Mouse (Mus musculus) cerebellum, adult 8-10 months (tissue): ENCODE measurements around the gene Bcar3.
"Not testable (repeated sequence)": the region's sequence is repeated elsewhere in the genome, so short reads cannot be mapped to it uniquely, and the experiment has no call there.

Experiments used
- DNase-seq: peaks from one replicate; pipeline ENCODE4 v3.0.0; 2022

Gene Bcar3

DNA sequence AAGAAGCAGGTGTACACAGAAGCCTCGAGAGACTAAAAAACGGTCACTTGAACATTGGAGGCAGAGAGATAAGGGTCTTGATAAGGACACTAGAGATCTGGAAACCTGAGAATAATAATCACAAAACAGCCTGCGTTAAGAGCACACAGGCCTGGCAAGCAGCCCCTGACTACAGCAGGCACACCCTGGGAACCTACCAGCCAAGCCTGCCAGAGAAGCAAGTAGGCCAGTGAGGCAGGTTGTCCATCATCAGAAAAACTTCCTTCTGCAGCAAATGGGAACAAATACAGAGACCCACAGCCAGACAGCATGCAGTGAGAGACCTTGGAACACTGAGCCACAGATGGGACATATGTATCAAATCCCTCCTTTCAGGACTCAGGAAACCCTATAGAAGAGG, 93.8 kb downstream of the Bcar3 start:
- peak; percentile 60 for DNase-seq

DNA sequence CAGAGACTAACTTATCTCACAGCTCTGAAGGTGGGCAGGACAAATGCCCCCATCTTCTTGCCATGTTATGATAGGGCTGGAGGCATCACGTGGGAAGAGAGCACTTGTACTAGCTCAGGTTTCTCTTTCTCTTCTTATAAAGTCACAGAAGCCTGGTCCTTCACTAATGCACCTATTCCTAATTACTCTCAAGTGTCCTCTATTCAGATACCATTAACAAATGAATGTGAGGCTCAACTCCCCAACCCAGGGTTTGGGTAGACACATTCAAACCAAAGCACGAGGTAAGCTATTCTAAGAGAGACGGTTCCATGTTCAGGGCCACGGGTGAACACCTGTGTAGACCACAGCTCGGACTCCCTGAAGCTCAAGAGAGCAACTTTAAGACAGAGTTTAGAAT, 96.0 kb downstream of the Bcar3 start:
- no peak for DNase-seq

- no peak for DNase-seq
Measured at GRCm38 (mm10) chr3:122391098-122391497, 97.2 kb downstream of the Bcar3 start.

DNA sequence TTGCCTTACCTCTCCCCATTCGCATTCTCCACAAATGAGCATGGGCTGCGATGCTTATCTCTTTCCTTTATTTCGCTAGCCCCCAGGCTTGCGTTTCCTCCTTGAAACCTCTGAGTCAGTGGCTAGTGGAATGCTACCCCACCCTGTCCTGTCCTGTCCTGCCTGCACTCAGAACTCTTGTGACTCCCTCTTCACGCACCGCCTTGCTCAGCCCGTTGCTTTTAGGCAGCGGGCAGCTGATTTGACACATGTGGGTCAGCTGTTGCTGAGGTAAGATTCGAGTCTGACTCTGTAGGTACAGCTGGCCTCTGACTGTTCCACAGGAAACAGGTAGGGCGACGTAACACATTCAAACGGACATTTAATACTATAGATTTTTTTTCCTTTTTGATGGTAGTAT, 97.9 kb downstream of the Bcar3 start:
- no peak for DNase-seq

GRCm38 (mm10) chr3:122393411-122393810, 99.5 kb downstream of the Bcar3 start:
- not testable (repeated sequence) for DNase-seq

DNA sequence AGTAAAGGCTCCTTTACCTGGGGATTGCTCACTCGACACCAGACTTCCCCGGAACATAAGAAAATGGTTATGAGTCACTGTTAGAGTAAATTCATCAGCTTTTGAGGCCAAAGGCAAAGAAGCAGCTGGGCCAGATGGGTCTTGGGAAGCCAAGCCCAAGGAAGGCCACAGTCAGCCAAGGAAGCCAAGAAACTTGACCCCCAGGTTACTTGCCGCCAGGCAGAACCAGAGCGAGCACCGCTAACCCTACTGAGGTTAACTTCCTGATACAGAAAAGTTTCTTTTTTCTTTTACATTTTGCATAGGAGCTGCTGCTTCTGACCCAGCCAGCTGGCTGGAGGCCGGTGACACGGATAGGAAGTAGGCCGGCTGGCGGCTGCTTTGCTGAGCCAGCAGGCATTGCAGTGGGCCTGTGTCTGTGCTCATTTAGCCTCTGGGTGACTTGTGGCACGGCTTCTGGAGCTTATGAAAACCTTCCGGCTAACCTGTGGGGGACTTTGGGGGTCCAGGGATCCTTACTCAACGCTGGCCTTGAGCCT, 100.0 kb downstream of the Bcar3 start:
- no peak for DNase-seq

DNA sequence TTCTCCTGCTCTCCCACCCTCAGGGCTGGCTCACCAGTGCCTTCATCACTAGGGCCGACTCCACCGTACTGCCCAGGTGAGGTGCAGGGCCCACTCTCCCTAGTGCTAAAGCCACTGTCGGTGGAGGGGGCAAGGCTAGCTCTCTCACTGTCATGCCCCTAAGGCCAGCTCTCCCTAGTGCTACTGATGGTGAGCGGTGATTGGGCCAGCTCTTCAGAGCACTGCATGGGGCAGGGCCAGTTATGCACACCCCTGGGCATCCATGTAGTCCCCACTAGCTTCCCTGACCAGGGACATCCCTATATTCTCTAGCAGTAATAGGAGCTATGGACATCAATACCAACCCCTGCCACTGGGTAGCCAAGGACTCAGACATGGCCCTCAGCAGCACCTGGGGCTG, 103.0 kb downstream of the Bcar3 start:
- DNase-seq: no peak

- no peak for DNase-seq
Measured at GRCm38 (mm10) chr3:122397401-122397800, 103.5 kb downstream of the Bcar3 start.

DNA sequence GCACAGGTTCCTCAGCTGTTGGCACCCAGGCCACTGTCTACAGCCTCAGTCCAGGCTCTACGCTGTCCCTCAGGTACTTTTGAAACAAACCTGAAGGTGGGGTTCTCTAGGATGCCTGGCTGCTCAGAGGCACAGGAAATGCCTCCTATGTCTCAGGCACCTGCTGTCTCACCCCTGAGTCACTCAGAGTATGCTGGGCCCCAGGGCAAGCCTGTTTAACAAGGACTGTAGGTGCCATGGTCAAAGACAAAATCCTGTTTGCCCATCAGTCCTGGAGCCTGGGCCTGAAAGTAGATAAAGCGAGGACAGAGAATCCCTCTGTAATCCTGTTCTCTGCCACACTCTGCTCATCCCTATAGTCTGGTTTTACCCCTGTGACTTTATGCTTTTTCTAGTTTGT, 107.1 kb downstream of the Bcar3 start:
- DNase-seq: no peak

DNA sequence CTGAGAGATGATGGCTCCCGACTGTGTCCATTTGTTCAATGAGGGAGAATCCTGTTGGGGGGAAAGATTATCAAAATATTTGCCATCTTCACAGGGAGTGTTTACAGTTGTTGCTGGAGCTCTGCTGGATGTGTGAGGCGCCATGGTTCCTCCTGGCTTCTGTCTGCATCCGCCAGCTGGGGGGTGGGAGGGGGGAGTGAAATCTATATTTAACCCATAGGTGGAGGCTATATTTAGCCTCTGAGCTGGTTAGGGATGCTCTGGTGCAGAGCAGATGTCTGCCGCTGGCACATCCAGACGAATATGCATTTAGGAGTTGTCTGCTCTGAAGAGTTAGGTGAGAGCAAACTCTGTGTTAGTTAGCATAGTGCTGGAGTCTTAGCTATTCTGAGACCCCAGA, 108.2 kb downstream of the Bcar3 start:
- no peak for DNase-seq

DNA sequence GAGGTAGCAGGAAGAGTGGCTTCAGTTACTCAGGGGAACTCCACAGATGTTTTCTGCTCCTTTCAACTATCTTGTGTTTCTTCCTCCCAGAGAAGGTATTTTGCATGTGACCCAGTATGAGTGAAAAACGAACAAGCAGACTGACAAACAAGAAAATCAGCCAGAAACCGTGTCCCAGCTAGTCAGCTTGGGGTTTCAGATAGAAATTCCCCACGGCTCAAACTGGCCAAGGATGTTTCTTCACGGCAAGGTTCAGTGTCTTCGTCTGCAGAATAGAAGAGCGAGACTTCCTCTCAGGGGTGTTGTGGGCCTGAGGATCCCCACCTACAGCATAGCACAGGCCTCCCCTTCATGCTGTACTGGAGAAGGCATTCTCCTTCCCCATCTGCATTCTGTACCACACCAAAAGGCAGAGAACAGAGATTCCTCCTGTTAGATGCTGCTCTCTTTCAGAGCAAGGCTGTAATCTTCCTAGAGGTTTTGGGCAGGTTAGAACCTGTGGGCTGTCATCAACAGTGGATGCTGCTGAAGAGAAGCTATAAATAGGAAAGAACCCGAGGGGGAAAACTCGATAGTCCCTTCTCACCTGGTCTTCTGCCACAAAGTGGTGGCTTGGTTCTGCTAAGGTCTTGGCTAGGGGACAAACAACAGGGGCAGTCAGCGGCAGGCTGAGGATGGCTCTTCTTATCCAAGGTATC, 110.1 kb downstream of the Bcar3 start:
- no peak for DNase-seq

DNA sequence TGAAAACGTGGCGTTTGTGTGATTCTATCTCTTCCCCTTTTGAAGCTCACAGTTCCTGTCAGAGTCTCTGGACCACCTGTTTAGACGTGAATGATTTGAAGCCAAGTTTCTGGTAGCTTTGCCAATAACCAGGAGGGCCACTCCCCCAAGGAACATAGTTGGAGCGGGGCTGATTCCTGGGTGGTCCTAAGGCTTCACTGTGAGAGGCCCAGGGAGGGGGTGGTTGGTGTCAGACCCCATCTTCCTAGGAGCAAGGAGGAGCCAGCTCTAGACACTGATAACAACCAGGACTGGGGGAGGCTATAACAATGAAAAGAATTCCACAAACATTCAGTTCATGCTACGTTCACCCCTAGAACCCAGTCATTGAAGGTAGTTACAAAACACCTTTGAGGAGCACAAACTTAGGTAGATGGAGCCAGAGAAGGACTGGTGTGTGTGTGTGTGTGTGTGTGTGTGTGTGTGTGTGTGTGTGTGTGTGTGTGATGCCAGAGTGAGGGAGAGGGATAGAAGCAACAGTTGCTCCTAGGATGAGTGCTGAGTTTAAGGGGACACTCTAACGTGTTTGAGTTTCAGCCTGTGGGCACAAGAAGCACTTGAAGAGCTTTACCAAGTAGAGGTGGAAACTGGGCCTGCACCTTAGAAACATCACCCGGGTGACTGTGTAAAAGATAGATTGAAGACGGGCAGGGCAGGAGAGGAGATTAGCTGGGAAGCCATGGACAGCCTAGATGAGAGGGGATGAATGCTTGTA, 111.4 kb downstream of the Bcar3 start:
- DNase-seq: no peak

DNA sequence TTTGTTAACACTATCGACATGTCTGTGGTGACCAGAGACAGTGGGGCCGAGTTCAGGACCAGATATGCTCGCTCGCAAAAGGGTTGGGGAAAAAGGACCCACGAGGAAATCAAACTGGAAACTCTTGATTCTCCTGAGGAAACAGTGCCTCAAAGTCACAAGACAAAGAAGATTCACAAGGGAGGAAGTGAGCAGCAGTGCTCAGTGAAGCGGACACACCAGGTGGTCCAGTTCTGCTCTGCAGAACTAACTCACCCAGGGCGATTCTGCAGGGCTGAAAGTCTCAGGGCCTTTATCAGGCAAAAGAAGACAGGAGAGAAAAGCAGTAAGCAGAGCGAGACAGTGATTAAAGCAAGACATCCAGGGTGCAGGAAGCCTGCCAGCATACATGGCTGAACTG, 112.5 kb downstream of the Bcar3 start:
- no peak for DNase-seq

DNA sequence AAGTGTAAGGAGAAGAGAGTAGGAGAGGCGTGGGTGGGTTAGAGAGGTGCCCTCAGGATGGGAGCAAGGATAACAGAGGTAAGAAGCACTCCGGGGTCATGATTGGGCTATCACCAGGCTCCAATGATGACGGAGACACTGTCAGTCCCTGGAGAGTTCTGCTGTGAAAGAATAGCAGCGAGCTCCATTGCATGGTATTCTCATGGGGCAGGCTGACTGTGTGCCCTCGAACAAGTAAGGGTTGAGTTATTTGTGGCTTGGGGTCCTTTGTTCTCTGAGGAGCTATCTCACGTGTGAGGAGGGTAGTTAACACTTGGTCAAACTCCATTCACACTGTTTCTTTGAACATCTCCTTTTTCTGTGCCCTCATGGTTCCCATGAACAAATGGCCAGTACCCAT, 113.8 kb downstream of the Bcar3 start:
- DNase-seq: no peak

GRCm38 (mm10) chr3:122408798-122409311, 114.9 kb downstream of the Bcar3 start:
- DNase-seq: no peak

DNA sequence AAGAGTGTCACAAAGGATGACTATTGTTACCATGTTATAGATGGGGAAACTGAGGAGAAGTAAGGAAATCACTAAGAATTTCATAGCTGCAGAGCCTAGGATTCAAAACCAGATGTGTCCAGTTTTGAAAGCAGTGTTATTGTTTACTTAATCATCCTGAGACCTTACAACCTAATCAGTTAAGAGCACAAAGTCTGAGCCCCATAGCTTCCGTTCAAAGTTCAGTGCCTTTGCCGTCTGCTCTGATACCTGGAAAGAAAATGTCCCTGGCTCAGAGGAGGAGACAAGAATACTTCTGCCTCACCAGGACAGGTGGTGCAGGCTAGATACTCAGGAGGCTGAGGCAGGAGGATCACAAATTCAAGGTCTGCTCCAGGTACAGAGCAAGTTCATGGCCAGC, 117.7 kb downstream of the Bcar3 start:
- DNase-seq: no peak

DNA sequence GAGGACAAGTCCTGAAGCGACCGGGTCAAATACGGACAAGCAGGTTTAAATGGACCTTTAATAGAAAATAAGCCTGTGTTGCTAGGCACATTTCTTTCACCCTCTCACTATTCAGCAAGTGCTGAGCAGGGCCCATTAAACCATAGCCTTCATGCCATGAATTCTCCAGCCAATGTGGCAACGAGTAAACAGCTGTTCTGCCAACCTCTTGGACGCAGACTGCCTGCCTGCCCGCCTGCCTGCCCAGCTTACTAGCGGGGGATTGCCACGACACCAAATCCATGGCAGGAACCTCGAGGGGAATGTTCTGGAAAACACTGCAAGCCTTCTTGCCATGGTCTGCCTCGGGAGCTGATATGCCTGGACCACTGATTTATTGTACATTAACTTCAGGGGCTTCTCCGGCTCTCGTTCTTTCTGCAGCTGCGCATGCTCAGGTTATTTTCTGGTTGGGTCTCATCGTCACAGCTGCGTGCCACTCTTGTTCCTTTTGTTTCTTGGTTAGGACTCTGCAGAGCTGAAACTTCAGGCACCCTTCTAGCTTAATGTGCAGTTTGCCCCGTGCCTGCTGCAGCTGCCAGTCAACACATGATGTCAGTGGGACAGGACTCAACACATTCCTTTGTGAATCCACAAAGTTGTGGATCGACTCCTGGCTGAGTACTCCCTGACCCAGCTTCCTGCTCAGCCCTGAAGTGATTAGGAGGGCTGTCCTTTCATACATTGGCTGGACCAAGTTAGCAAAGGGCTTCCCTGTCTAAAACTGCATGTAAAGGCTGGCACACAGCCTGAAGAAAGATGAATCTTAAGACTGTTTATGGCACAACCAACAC, 120.0 kb downstream of the Bcar3 start:
- DNase-seq: no peak

- DNase-seq: no peak
Measured at GRCm38 (mm10) chr3:122414868-122415267, 120.9 kb downstream of the Bcar3 start.

- DNase-seq: no peak
Measured at GRCm38 (mm10) chr3:122417466-122417865, 123.5 kb downstream of the Bcar3 start.

DNA sequence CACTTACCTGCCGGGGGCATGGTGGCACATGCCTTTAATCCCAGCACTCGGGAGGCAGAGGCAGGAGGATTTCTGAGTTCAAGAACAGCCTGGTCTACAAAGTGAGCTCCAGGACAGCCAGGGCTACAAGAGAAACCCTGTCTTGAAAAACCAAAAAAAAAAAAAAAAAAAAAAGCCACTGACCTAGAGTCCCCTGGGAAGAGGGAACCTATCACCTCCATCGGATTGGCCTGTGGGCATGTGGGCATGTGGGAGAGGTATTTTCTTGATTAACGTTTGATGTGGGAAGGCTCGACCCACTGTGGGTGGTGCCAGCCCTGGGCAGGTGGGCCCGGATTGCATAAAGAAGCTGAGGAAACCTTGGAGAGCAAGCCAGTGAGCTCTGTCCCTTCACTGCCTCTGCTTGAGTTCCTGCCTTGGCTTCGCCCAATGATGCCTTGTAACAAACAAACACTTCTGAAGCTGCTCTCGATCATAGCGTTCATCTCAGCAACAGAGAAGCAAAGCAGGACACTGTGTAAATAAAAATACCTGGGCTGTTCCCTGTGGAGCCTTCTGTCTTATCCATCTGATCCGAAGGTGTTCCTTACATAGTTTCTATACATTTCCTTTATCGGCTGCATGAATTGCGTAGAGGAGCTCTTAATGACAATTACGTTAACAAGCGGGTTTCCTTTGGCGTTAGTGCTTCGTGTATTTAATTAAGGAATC, 124.8 kb downstream of the Bcar3 start:
- DNase-seq: no peak

DNA sequence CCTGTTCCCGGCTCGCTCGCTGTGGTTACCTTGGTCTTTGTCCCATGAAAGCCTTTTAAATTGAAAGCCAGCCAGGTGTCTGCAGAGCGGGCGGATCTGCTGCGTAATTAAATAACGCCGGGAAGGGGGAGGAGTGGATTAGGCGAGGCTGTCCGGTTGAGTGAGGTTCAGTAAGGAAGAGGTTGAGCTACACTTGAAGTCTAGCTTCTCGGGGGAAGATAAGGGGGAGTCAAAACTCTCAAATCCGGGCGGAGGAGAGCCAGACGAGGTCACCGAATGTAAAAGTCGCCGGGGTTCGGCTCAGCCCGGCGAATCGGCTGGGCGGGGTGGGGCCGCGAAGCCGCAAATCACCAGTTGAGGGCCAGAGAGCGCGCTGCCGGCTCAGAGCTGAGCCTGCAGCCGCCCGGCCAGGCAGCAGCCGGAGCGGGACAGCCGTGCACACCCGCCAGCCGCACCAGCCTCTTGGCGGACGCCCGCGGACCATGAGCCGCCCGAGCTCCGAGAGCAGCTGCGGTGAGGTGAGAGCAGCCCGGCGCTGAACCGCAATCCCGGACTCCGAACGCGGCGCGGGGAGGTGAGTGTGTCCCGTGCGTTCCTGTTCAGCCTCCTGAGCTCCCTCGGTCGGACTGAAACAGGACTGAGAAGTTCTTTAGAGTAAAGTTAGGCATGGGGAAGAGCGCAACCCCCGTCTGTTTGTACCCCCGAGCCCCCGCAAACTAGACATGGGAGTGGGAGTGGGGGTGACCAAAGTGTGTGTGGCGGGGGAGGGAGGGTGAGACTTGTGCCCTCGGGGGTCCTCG, 125.9 kb downstream of the Bcar3 start:
- peak; percentile 47 for DNase-seq

GRCm38 (mm10) chr3:122420410-122420774, 126.5 kb downstream of the Bcar3 start:
- peak; percentile 12 for DNase-seq
